Mouse (Mus musculus) CH12.LX (cell line): Measurements from ENCODE around the gene Slc35c1. TPM values are rescaled to one million over a fixed set of nuclear protein-coding genes. Genes with fewer than 3 reads are reported as not detected.

Experiments
- DNase-seq: peaks from one replicate; pipeline ENCODE4 v3.0.0-alpha.2; 2013; ENCODE audit errors: extremely low read depth
- H3K27ac ChIP-seq: 2 replicates; pipeline ENCODE4 v1.5.1; 2012; ENCODE audit warnings: low read depth, mild to moderate bottlenecking, control low read depth, moderate library complexity; ENCODE audit not compliant: insufficient read depth
- H3K27me3 ChIP-seq: replicated peaks from 2 replicates; pipeline ENCODE3; 2012; ENCODE audit warnings: inconsistent platforms
- H3K36me3 ChIP-seq, 2 experiments: replicated peaks in 1 of 2; 2 replicates each; pipeline versions ENCODE3 to v1.6.1; 2012; ENCODE audit warnings: inconsistent platforms in 1 of 2, low read length in 1 of 2, mild to moderate bottlenecking in 1 of 2, mixed read lengths in 1 of 2, moderate library complexity in 1 of 2; ENCODE audit not compliant: control insufficient read depth in 1 of 2, insufficient read depth in 1 of 2
- H3K4me1 ChIP-seq, 2 experiments: 2 replicates each; pipeline ENCODE4 v1.6.1; 2012; ENCODE audit warnings: inconsistent platforms in 1 of 2, moderate library complexity in 1 of 2; ENCODE audit not compliant: insufficient read depth in 2 of 2, control insufficient read depth in 1 of 2
- H3K4me2 ChIP-seq: 2 replicates; pipeline ENCODE4 v1.6.1; 2012; ENCODE audit warnings: low read depth, mild to moderate bottlenecking, control low read depth; ENCODE audit not compliant: poor library complexity, insufficient read depth, severe bottlenecking
- H3K4me3 ChIP-seq, 3 experiments: fragments of 150-350 bp in 1 of 3; sonication (generic) in 1 of 3; replicated peaks in 1 of 3; 2 replicates each; pipeline versions ENCODE3 to v1.5.1; 2011 to 2012; ENCODE audit warnings: low read depth in 2 of 3, low read length in 2 of 3, mild to moderate bottlenecking in 2 of 3, moderate library complexity in 2 of 3, control low read depth in 1 of 3, improper control_type of control experiment in 1 of 3, inconsistent platforms in 1 of 3, mixed read lengths in 1 of 3; ENCODE audit not compliant: poor library complexity in 1 of 3
- H3K79me2 ChIP-seq: replicated peaks from 2 replicates; pipeline ENCODE4 v1.6.1; 2012; ENCODE audit warnings: mild to moderate bottlenecking, moderate library complexity; ENCODE audit not compliant: control insufficient read depth, poor library complexity, insufficient read depth, severe bottlenecking; ENCODE audit errors: extremely low read depth
- H3K9ac ChIP-seq: 2 replicates; pipeline ENCODE4 v1.6.1; 2012; ENCODE audit warnings: low read depth, mild to moderate bottlenecking, control low read depth, moderate library complexity; ENCODE audit not compliant: insufficient read depth
- H3K9me3 ChIP-seq: replicated peaks from 2 replicates; pipeline ENCODE3; 2012; ENCODE audit warnings: low read length, inconsistent platforms, mixed read lengths
- CHD1 ChIP-seq: IDR thresholded peaks from 2 replicates; pipeline ENCODE4 v1.6.1; 2012; ENCODE audit warnings: low read depth, low read length, improper control_type of control experiment, inconsistent platforms
- CTCF ChIP-seq, 2 experiments: IDR thresholded peaks in 1 of 2; conservative IDR thresholded peaks in 1 of 2; 2 replicates each; pipeline ENCODE4 v1.5.1; 2011 to 2012; ENCODE audit warnings: low read depth in 2 of 2, low read length in 2 of 2, improper control_type of control experiment in 1 of 2, inconsistent platforms in 1 of 2, mild to moderate bottlenecking in 1 of 2, moderate library complexity in 1 of 2
- HCFC1 ChIP-seq: IDR thresholded peaks from 2 replicates; pipeline ENCODE4 v1.6.1; 2012; ENCODE audit warnings: low read depth, mild to moderate bottlenecking, inconsistent platforms, low read length, improper control_type of control experiment
- MAFK ChIP-seq: IDR thresholded peaks from 2 replicates; pipeline ENCODE4 v1.6.1; 2011; ENCODE audit warnings: low read length, improper control_type of control experiment; ENCODE audit not compliant: insufficient replicate concordance
- MEF2A ChIP-seq: IDR thresholded peaks from 2 replicates; pipeline ENCODE4 v1.6.1; 2014; ENCODE audit warnings: low read depth, mild to moderate bottlenecking, inconsistent platforms, low read length, improper control_type of control experiment, borderline replicate concordance
- MXI1 ChIP-seq: IDR thresholded peaks from 2 replicates; pipeline ENCODE4 v1.6.1; 2011; ENCODE audit warnings: mild to moderate bottlenecking, low read depth, low read length, improper control_type of control experiment
- NELFE ChIP-seq: IDR thresholded peaks from 2 replicates; pipeline ENCODE4 v1.6.1; 2011; ENCODE audit warnings: low read depth, low read length, improper control_type of control experiment
- PAX5 ChIP-seq: IDR thresholded peaks from 2 replicates; pipeline ENCODE4 v1.6.1; 2012; ENCODE audit warnings: low read length, inconsistent platforms, mixed read lengths
- POLR2AphosphoS2 ChIP-seq: IDR thresholded peaks from 2 replicates; pipeline ENCODE4 v1.6.1; 2011; ENCODE audit warnings: low read depth, low read length, improper control_type of control experiment
- RAD21 ChIP-seq: IDR thresholded peaks from 2 replicates; pipeline ENCODE4 v1.6.1; 2011; ENCODE audit warnings: low read depth, mild to moderate bottlenecking, low read length, improper control_type of control experiment, moderate library complexity
- RCOR1 ChIP-seq: conservative IDR thresholded peaks from 2 replicates; pipeline ENCODE4 v1.6.1; 2012; ENCODE audit warnings: low read depth, mild to moderate bottlenecking, inconsistent platforms, low read length, improper control_type of control experiment
- SMC3 ChIP-seq: IDR thresholded peaks from 2 replicates; pipeline ENCODE4 v1.6.1; 2011; ENCODE audit warnings: low read depth, low read length, improper control_type of control experiment
- TBP ChIP-seq: conservative IDR thresholded peaks from 2 replicates; pipeline ENCODE4 v1.6.1; 2011; ENCODE audit warnings: low read depth, low read length, improper control_type of control experiment
- UBTF ChIP-seq: IDR thresholded peaks from 2 replicates; pipeline ENCODE4 v1.6.1; 2012; ENCODE audit warnings: low read depth, mild to moderate bottlenecking, inconsistent platforms, low read length, improper control_type of control experiment, moderate library complexity
- USF2 ChIP-seq: conservative IDR thresholded peaks from 2 replicates; pipeline ENCODE4 v1.6.1; 2011; ENCODE audit warnings: low read depth, low read length, improper control_type of control experiment
- dilution Hi-C: fragments of 300-500 bp; cut with MboI; formaldehyde crosslinking; loops from 2 replicates; pipeline ENCODE4 v1.14.3; 2020; ENCODE audit warnings: low sequenced_read_pairs; ENCODE audit not compliant: extremely low pct_unique_long_range_greater_than_20kb, extremely low pct_ligation_motif_present
- in situ Hi-C: fragments of 300-500 bp; cut with MboI; formaldehyde crosslinking; loops from 3 replicates; pipeline ENCODE4 v1.14.3; 2019; ENCODE audit warnings: low sequenced_read_pairs, low pct_ligation_motif_present, low pct_unique_long_range_greater_than_20kb, mixed read lengths
- polyA plus RNA-seq: library from polyadenylated mRNA; unstranded; fragments of >175 nt; gene quantifications from 2 replicates; pipeline ENCODE4 v1.2.1, GENCODE M21; 2012; ENCODE audit warnings: low read depth; ENCODE audit not compliant: insufficient read length
- total RNA-seq, 2 experiments: library from RNA; depleted of rRNA; stranded (reverse); fragments of 300-350 nt in 1 of 2; fragments of >200 nt in 1 of 2; gene quantifications; 2 replicates each; pipeline ENCODE4 v1.2.3; 2012 to 2014

The Slc35c1 gene
- total and polyA plus RNA-seq, 3 experiments, result 4.1 to 22.7 (median 8.7) TPM

DNA sequence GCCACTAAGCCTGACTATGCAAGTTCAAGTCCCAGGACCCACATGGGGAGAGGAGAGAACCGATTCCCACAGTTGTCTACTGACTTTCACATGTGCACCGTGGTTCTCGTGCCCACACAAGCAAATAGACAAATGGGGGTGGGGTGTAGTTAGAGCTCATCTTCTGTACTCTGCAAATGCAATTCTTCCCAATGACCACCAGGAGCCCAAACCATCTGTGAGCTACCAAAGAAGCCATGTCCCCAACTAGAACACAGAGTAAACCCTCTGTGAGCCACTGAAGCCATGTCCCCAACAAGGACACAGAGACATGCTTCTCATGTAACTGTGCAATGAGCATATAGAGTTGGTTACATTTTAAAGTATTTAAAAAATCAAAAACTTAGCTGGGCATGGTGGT, 43.1 kb upstream of the Slc35c1 start:
- Histone ChIP-seq H3K27ac (no peak overlapping the region), H3K4me1 (no peaks in the 10 kb centered on the region), H3K4me2 (no peak overlapping the region), H3K4me3 (no peak overlapping the region), H3K9ac (no peak overlapping the region), H3K36me3 (no peaks in the 10 kb centered on the region), H3K27me3 (peaks cover 68% of the 10 kb centered on the region), H3K9me3 (peaks cover 5% of the 10 kb centered on the region), H3K79me2 (no peaks in the 10 kb centered on the region)
- TF ChIP-seq RAD21 (peak; percentile 17), MEF2A (no peak), RCOR1 (no peak), PAX5 (no peak), CTCF (conservative IDR thresholded peaks at IDR 0.05 in 1 of 2, IDR thresholded peaks at IDR 0.05 in 1 of 2; ENCODE audit: low read depth in 2 of 2, low read length in 2 of 2) (peak; percentile 29 to 53; a peak in 3 of 4 replicates)
- in situ Hi-C loops, result no loop called here
- peak; percentile 27 for DNase-seq
- dilution Hi-C loops, result no loop called here

DNA sequence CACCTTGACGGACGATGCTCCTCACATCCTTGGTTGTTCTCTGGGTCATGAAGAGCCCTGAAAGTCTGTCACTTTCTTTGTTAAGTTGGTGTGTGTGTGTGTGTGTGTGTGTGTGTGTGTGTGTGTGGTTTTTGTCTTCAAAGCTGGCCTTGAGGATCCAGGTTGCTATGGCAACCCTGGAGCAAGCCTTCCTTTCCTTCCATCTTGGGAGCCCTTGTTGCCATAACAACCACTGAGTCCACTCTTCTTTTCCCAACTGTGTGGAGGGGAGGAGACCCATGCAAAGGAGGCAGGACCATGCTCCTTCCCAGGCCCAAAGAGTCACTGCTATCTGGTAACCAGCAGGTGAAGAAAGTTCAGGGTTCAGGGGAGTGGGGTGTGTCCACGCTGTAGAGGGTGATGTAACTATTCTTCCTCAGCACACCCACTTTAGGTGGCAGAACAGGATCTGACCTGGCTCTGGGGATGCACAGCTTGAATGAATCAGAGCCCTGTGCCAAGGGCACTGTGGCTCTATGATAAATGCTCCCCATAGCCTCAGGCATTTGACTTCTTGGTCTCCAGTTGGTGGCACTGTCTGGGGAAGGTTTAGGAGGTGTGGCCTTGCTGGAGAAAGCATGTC, 39.5 kb upstream of the Slc35c1 start:
- Histone ChIP-seq H3K27ac (no peak overlapping the region), H3K36me3 (no peaks in the 10 kb centered on the region), H3K4me2 (no peak overlapping the region), H3K27me3 (peaks cover 80% of the 10 kb centered on the region), H3K4me1 (peaks cover 0 to 15% of the 10 kb centered on the region in 2 experiments; a peak in 2 of 4 replicates), H3K9ac (no peak overlapping the region), H3K79me2 (no peaks in the 10 kb centered on the region), H3K4me3 (no peak overlapping the region)
- dilution Hi-C loops (no loop called here), in situ Hi-C loops (loop anchor here (10.0 kb wide), 2 partner anchors 65 to 315 kb away; no protein-coding TSS in a partner anchor)
- no peak for DNase-seq
- TF ChIP-seq CTCF (conservative IDR thresholded peaks at IDR 0.05 in 1 of 2, IDR thresholded peaks at IDR 0.05 in 1 of 2; ENCODE audit: low read depth in 2 of 2, low read length in 2 of 2) (peak in 1 of 2 experiments; percentile 2; a peak in 1 of 4 replicates), SMC3 (no peak), POLR2AphosphoS2 (no peak)
- TF ChIP-seq, all 38 proteins: peak for 1
- peaks cover 5% of the 10 kb centered on the region for H3K9me3 ChIP-seq

GRCm38 (mm10) chr2:92497112-92497511, 36.8 kb upstream of the Slc35c1 start:
- Histone ChIP-seq H3K9ac (no peak overlapping the region), H3K36me3 (no peaks in the 10 kb centered on the region), H3K27me3 (peaks cover 83% of the 10 kb centered on the region), H3K4me1 (peaks cover 0 to 21% of the 10 kb centered on the region in 2 experiments; a peak in 2 of 4 replicates), H3K79me2 (no peaks in the 10 kb centered on the region), H3K9me3 (peaks cover 5% of the 10 kb centered on the region), H3K4me3 (no peak overlapping the region), H3K27ac (no peak overlapping the region), H3K4me2 (no peak overlapping the region)
- in situ Hi-C loops, result loop anchor here (10.0 kb wide), 2 partner anchors 68 to 318 kb away; no protein-coding TSS in a partner anchor
- no peak for DNase-seq
- dilution Hi-C loops, result no loop called here
- TF ChIP-seq TBP (no peak), POLR2AphosphoS2 (no peak), USF2 (no peak), MEF2A (no peak), MAFK (no peak), MXI1 (no peak), HCFC1 (no peak), UBTF (no peak), RCOR1 (no peak), CTCF (conservative IDR thresholded peaks at IDR 0.05 in 1 of 2, IDR thresholded peaks at IDR 0.05 in 1 of 2; ENCODE audit: low read depth in 2 of 2, low read length in 2 of 2) (no peak), NELFE (no peak), CHD1 (no peak), PAX5 (no peak)
